Mouse (Mus musculus) stomach, postnatal 0 days (tissue): ENCODE measurements around the gene Taf6. TPM values are rescaled to one million over a fixed set of nuclear protein-coding genes. Genes with fewer than 3 reads are reported as not detected.

Source experiments
- ATAC-seq: fragments of 200-750 bp; cut with Nextera tagmentation; 2 replicates; pipeline ENCODE4 v1.8.0; 2017; ENCODE audit not compliant: low FRiP score, low TSS enrichment
- DNase-seq: peaks from one replicate; pipeline ENCODE4 v3.0.0-alpha.2; 2016; ENCODE audit warnings: low spot score
- H3K27ac ChIP-seq: fragments of 300-500 bp; sonication (generic); replicated peaks from 2 replicates; pipeline ENCODE4 v1.5.1; 2014; ENCODE audit warnings: mild to moderate bottlenecking, control low read depth
- H3K27me3 ChIP-seq: fragments of 300-500 bp; sonication (generic); 2 replicates; pipeline ENCODE4 v1.6.1; 2014; ENCODE audit warnings: low read length; ENCODE audit not compliant: control insufficient read depth, insufficient read depth
- H3K36me3 ChIP-seq: fragments of 300-500 bp; sonication (generic); 2 replicates; pipeline ENCODE4 v1.6.1; 2014; ENCODE audit warnings: low read length, mixed read lengths; ENCODE audit not compliant: control insufficient read depth, insufficient read depth
- H3K4me1 ChIP-seq: fragments of 300-500 bp; sonication (generic); replicated peaks from 2 replicates; pipeline ENCODE4 v1.6.1; 2014; ENCODE audit warnings: antibody characterized with exemption; ENCODE audit not compliant: control insufficient read depth, insufficient read depth
- H3K4me2 ChIP-seq: fragments of 300-500 bp; sonication (generic); replicated peaks from 2 replicates; pipeline ENCODE4 v1.6.1; 2014; ENCODE audit warnings: low read depth, mild to moderate bottlenecking, control low read depth, moderate library complexity
- H3K4me3 ChIP-seq: fragments of 300-500 bp; sonication (generic); 2 replicates; pipeline ENCODE4 v1.5.1; 2014; ENCODE audit warnings: low read depth, low read length, control low read depth
- H3K9ac ChIP-seq: fragments of 300-500 bp; sonication (generic); 2 replicates; pipeline ENCODE4 v1.6.1; 2014; ENCODE audit warnings: mild to moderate bottlenecking, low read length, control low read depth, mixed read lengths
- H3K9me3 ChIP-seq: fragments of 300-500 bp; sonication (generic); 2 replicates; pipeline ENCODE4 v1.6.1; 2016; ENCODE audit warnings: low read length; ENCODE audit not compliant: control insufficient read depth
- CTCF ChIP-seq: IDR thresholded peaks from 2 replicates; pipeline ENCODE4 v1.5.1; 2016; ENCODE audit warnings: antibody characterized with exemption, low read depth, mild to moderate bottlenecking, moderate library complexity
- EP300 ChIP-seq: optimal IDR thresholded peaks from 2 replicates; pipeline ENCODE3; 2016; ENCODE audit warnings: antibody characterized with exemption
- WGBS: fragments of 180-500 bp; shearing (Covaris S2); extraction: QIAGEN DNeasy Blood & Tissue Kit; methylation state at CpG from one replicate; pipeline ENCODE4 v1.1.7; 2014; 5-methylcytosine and 5-hydroxymethylcytosine counted together
- polyA plus RNA-seq: library from polyadenylated mRNA; unstranded; fragments of >200 nt; fragmentation: Nextera tagmentation; extraction: Ambion mirVana; gene quantifications from 2 replicates; pipeline ENCODE4 v1.2.1, GENCODE M21; 2015

The Taf6 gene
- polyA plus RNA-seq, 1 experiment from 2014 or later, result 27.1 TPM

GRCm38 (mm10) chr5:138155443-138155976, 31.7 kb downstream of the Taf6 start, which contains the start of gene Zfp113:
TSS of gene Zfp113 (minus strand) at chr5:138155744.
- Histone ChIP-seq H3K4me2 (peak within 1 kb of the TSS; percentile 64), H3K27me3 (no peaks in the 10 kb centered on the region), H3K9ac (peak within 1 kb of the TSS; percentile 89), H3K27ac (peak within 1 kb of the TSS; percentile 93), H3K9me3 (no peaks in the 10 kb centered on the region), H3K4me1 (no peaks in the 10 kb centered on the region), H3K4me3 (peak within 1 kb of the TSS; percentile 71), H3K36me3 (peaks cover 8% of the 10 kb centered on the region)
- ATAC-seq (peak; percentile 98), DNase-seq (peak; percentile 91)
- TF ChIP-seq CTCF, result peak; percentile 96
- TF ChIP-seq EP300, result no peak
- under 1% methylated on average over 31 of the region's 31 CpGs for WGBS

- TF ChIP-seq EP300 (no peak), CTCF (no peak)
- H3K4me3 ChIP-seq, result peak overlapping the region; percentile 71; the same call in 1 of the 2 replicates
- peak overlapping the region; percentile 89; the same call in 1 of the 2 replicates for H3K9ac ChIP-seq
- no peaks in the 10 kb centered on the region for H3K4me1 ChIP-seq
- 59% methylated on average over 3 of the region's 3 CpGs for WGBS
- H3K4me2 ChIP-seq, result peak overlapping the region; percentile 64
- no peaks in the 10 kb centered on the region for H3K27me3 ChIP-seq
- peaks cover 11% of the 10 kb centered on the region for H3K36me3 ChIP-seq
- DNase-seq (no peak), ATAC-seq (no peak)
- H3K27ac ChIP-seq, result no peak overlapping the region
- no peaks in the 10 kb centered on the region for H3K9me3 ChIP-seq
Observed at GRCm38 (mm10) chr5:138154390-138154789, 32.9 kb downstream of the Taf6 start.

DNA sequence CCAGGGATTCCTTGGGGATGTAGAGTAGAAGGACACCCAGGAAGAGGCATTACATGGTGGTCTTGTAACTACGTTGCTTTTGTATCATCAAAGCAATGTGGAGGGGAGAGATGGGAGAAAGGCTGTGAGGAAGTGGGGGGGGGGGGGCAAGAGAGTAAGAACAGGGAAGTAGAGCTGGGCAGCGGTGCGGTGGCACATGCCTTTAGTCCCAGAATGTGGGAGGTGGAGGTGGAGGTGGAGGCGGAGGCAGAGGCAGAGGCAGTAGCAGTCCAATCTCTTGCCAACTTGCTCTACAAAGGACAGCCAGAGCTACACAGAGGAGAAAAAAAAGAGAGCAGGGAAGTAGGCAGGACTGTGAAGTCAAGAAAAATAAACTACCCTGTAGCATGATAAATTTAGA, 48.7 kb downstream of the Taf6 start:
- Histone ChIP-seq H3K4me1 (no peaks in the 10 kb centered on the region), H3K9ac (no peak overlapping the region), H3K27me3 (no peaks in the 10 kb centered on the region), H3K9me3 (no peaks in the 10 kb centered on the region), H3K36me3 (peaks cover 12% of the 10 kb centered on the region; the same call in 1 of the 2 replicates), H3K27ac (no peak overlapping the region), H3K4me2 (no peak overlapping the region), H3K4me3 (no peak overlapping the region)
- no peak for TF ChIP-seq EP300
- no peak for TF ChIP-seq CTCF
- DNase-seq (no peak), ATAC-seq (no peak)
- WGBS, result 62% methylated on average over 4 of the region's 4 CpGs

GRCm38 (mm10) chr5:138137935-138138549, 49.2 kb downstream of the Taf6 start:
- 52% methylated on average over 8 of the region's 8 CpGs for WGBS
- Histone ChIP-seq H3K36me3 (peaks cover 12% of the 10 kb centered on the region; the same call in 1 of the 2 replicates), H3K9me3 (no peaks in the 10 kb centered on the region), H3K4me3 (no peak overlapping the region), H3K4me2 (no peak overlapping the region), H3K9ac (no peak overlapping the region), H3K27me3 (no peaks in the 10 kb centered on the region), H3K27ac (no peak overlapping the region), H3K4me1 (no peaks in the 10 kb centered on the region)
- peak; percentile 83 for TF ChIP-seq CTCF
- no peak for TF ChIP-seq EP300
- ATAC-seq (peak; percentile 60), DNase-seq (peak; percentile 29)

- Histone ChIP-seq H3K9me3 (no peaks in the 10 kb centered on the region), H3K4me3 (no peak overlapping the region), H3K27ac (no peak overlapping the region), H3K36me3 (peaks cover 15% of the 10 kb centered on the region; the same call in 1 of the 2 replicates), H3K9ac (no peak overlapping the region), H3K27me3 (no peaks in the 10 kb centered on the region), H3K4me2 (no peak overlapping the region), H3K4me1 (no peaks in the 10 kb centered on the region)
- TF ChIP-seq EP300 (no peak), CTCF (no peak)
- DNase-seq (no peak), ATAC-seq (peak; percentile 43; the same call in 1 of the 2 replicates)
- 48% methylated on average over 4 of the region's 4 CpGs for WGBS
Observed at GRCm38 (mm10) chr5:138137257-138137656, 50.0 kb downstream of the Taf6 start.
